Mouse (Mus musculus) embryonic fibroblast, embryonic 13.5 days (primary cell): ENCODE measurements around the gene Rnasek. TPM values are rescaled to one million over a fixed set of nuclear protein-coding genes. Genes with fewer than 3 reads are reported as not detected.

Source experiments
- H3K27ac ChIP-seq: 2 replicates; pipeline ENCODE4 v1.5.1; 2012; ENCODE audit warnings: low read length, control low read depth, inconsistent platforms; ENCODE audit not compliant: insufficient read depth
- H3K4me1 ChIP-seq: 2 replicates; pipeline ENCODE4 v1.6.1; 2011; ENCODE audit warnings: low read length; ENCODE audit not compliant: control insufficient read depth, insufficient read depth
- H3K4me3 ChIP-seq: 2 replicates; pipeline ENCODE4 v1.5.1; 2011; ENCODE audit warnings: mild to moderate bottlenecking, control low read depth, low read length; ENCODE audit not compliant: insufficient read depth
- CTCF ChIP-seq: IDR thresholded peaks from 2 replicates; pipeline ENCODE4 v1.5.1; 2011; ENCODE audit warnings: mild to moderate bottlenecking, control low read depth, low read length, moderate library complexity, borderline replicate concordance; ENCODE audit not compliant: insufficient read depth
- POLR2A ChIP-seq: IDR thresholded peaks from 2 replicates; pipeline ENCODE4 v1.6.1; 2011; ENCODE audit warnings: low read depth, mild to moderate bottlenecking, control low read depth, low read length, moderate library complexity
- polyA plus RNA-seq: library from polyadenylated mRNA; stranded (reverse); fragments of >200 nt; gene quantifications from 2 replicates; pipeline ENCODE4 v1.2.4, GENCODE M21; 2011; ENCODE audit warnings: low read depth; ENCODE audit not compliant: missing spikeins, insufficient read length

Gene Rnasek
- 159 and 231 TPM in 2 replicates for polyA plus RNA-seq

DNA sequence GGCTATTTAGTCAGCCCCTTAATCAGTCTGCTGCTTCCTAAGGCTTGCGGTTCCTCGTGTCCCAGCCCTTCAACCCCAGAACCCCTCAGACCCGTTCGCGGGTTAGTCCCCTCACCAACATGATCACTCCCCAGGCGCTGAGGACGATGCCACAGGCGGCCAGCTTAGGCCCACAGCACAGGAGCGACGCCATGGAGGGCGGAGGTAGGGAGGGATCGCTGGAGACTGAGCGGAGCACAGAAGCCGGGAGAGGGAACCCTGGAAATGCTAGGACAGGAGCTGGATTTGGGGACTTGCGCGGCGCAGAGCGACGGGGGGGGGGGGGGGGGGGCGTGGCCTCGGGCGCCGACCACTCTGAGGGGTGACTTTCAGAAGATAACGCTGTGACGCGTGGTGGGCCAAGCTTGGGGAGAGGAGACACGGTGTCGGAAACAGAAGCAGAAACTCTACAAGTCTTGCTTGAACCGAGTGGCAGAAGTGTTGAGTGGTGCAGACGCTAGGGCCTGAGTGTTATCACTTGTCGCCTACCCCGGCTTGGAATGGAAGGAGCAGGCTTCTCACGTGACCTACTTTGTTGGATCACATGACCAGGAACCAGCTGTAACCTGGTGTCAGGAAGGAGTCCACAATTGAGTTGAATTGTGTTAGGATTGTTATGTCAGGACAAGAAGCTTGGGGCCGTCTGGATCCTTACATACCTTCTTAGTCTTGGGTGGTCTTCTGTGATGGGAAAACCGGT lies at the start of gene Rnasek, which contains the start of gene Gm21988:
Gene Rnasek (minus strand): TSS at position 302 of the 739 bp plus-strand sequence.
Gene Gm21988 (minus strand): TSS at position 290 of the 739 bp plus-strand sequence.
- TF ChIP-seq POLR2A (peak; percentile 95), CTCF (no peak)
- Histone ChIP-seq H3K27ac (peak within 1 kb of the TSS; percentile 77), H3K4me1 (peaks cover 4% of the 10 kb centered on the region; the same call in 1 of the 2 replicates), H3K4me3 (peak within 1 kb of the TSS; percentile 88)

DNA sequence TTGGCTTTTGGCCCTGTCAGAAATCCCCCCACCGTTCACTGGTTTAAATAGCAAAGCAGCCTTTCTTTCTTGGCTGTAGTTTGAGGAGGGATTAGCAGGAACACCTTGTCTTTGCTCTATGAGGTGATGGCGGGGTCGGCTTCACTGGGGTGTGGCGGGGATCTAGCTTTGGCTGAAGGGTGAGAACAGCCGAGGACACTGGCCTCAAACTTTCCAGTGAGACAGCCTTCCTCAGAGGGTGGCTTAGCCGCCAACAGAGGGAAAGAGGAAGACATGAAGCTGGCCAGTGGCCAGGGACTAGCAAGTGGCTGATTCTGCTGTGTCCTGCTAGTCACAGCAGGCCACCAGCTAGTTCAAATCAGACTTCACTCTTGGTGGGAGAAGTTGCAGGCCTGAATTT lies 49.6 kb upstream of the Rnasek start:
- no peak for TF ChIP-seq CTCF
- TF ChIP-seq POLR2A: no peak
- no peaks in the 10 kb centered on the region for H3K4me1 ChIP-seq
- H3K27ac ChIP-seq: no peak overlapping the region
- no peak overlapping the region for H3K4me3 ChIP-seq

DNA sequence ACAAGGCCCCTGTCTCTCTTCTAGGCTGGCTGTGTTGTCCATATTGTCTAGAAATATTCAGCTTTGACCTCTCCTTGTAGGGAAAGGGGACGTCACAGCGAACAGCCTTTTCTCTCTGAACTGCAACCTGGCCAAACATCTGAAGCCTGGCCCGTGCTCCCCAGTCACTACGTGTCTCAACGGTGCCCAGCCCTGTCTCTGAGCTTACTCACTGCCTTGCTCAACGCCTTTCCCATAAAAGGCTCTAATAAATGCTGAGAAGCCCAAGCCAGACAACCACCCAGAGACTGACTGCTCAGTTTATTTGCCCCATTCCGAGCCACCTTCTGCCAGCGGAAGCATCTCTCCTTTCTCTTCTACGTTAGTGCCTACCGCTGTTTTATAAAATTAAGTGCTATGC lies 48.5 kb upstream of the Rnasek start:
- no peaks in the 10 kb centered on the region for H3K4me1 ChIP-seq
- no peak overlapping the region for H3K4me3 ChIP-seq
- no peak overlapping the region for H3K27ac ChIP-seq
- TF ChIP-seq POLR2A (no peak), CTCF (no peak)

DNA sequence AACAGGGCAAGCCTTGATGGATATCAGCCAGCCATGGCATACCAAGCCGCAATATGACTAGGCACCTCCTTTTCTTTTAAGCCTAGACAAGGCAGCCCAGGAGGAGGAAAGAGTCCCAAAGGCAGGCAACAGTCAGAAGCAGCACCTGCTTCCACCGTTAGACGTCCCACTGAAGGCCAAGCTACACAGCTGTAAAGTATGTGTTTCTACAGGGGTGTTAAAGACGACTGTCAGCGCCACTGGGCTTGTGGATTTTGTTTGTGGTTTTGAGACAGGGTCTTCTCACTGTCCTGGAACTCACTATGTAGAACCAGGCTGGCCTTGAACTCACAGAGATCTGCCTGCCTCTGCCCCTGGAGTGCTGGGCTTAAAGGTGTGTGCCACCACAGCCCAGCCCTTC lies 46.0 kb upstream of the Rnasek start:
- Histone ChIP-seq H3K4me3 (no peak overlapping the region), H3K27ac (no peak overlapping the region), H3K4me1 (no peaks in the 10 kb centered on the region)
- no peak for TF ChIP-seq CTCF
- TF ChIP-seq POLR2A: no peak

DNA sequence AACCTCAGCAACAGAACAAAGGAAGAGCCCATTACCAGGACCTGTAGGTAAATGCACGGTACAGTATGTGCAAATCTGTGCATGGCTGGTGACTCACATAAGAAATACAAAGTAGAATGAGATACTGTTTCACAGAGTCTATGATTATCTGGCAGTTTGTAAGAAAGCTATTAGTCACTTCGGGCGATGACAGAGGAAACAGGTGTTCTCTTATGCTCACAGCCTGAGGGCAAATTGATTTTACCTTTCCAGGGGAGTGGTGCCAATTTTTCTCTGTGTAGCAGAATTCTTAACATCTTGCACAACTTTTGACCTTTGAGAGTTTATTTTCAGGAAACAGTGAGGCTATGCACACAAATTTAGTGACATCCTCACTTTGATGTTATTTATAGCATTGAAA lies 45.1 kb upstream of the Rnasek start:
- Histone ChIP-seq H3K27ac (no peak overlapping the region), H3K4me3 (no peak overlapping the region), H3K4me1 (no peaks in the 10 kb centered on the region)
- no peak for TF ChIP-seq CTCF
- no peak for TF ChIP-seq POLR2A

DNA sequence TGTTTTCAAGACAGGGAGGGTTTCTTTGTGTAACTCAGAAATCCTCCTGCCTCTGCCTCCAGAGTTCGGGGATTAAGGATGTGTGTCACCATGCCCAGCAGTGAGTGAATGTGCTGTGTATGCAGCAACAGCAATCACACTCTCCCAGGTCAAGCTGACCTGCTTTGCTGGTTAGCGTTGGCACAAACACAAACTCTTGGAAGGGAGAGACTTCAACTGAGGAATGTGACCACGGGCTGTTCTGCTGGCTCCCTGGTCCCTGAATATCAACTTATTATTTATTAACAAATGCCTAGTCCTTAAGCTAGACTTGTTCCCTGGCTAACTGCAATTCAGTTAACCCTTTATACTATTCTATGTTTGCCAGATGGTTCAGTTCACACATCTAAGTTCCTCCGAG lies 44.0 kb upstream of the Rnasek start:
- Histone ChIP-seq H3K4me3 (no peak overlapping the region), H3K4me1 (no peaks in the 10 kb centered on the region), H3K27ac (no peak overlapping the region)
- TF ChIP-seq CTCF (no peak), POLR2A (no peak)

DNA sequence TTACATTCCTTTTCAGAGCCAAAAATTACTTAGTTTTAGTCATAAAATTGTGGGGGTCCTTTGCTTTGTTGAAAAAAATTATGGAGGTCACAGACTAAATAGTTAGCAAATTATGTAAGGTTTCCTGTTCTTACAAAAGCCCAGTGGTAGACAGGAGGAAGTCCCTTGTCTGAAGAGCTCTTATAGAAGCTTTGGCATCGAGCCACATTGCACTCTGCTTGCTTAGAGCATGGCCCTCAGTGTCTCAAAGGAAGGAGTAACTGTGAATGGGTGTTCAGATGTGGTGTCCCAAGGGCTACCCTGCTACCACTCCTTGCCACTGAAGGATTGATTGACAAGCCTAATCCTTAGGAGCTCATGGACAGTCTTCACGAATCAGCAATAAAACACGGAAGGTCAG lies 40.8 kb upstream of the Rnasek start:
- H3K27ac ChIP-seq: no peak overlapping the region
- TF ChIP-seq POLR2A (no peak), CTCF (no peak)
- no peaks in the 10 kb centered on the region for H3K4me1 ChIP-seq
- H3K4me3 ChIP-seq: no peak overlapping the region

DNA sequence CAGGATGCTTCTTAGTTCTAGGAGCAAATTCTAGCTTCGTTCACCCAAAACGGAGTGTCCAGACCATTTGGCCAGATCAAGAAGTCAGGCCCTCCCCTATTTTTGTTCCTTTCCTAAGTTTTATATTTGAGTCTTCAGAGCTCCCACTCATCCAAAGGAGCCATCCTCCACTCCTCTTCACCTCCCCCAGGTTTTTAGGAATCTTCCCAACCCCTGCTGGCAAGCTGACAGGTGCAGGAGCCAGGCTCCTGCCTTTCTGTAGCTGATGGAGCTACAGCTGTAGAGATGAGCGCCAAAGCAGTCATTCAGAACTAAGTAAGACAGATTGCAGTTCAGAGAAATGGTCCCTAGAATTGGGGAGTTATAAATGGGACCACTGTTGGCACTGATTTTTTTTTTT lies 39.3 kb upstream of the Rnasek start:
- Histone ChIP-seq H3K4me1 (no peaks in the 10 kb centered on the region), H3K27ac (no peak overlapping the region)
- TF ChIP-seq POLR2A (no peak), CTCF (no peak)

DNA sequence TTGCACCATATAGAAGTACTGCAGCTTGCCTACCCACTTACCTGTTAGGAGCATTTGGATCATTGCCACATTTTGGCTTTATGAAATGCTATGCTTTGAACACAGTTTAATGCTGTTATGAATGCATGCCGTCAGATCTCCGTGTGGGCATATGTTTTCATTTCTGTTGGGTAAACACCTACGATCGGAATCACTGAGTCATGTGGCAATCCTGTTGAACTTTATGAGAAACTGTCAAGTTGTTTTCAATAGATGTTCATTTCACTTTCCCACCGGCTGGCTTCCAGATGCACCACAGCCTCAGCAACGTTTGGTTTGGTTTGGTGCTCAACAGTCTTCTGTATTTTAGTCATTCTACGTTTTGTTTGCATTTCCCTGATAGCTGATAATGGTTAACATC lies 32.0 kb upstream of the Rnasek start:
- no peak for TF ChIP-seq POLR2A
- no peak for TF ChIP-seq CTCF
- H3K4me3 ChIP-seq: no peak overlapping the region
- no peak overlapping the region for H3K27ac ChIP-seq
- H3K4me1 ChIP-seq: no peaks in the 10 kb centered on the region

More for the DNA sequence above, 39.3 kb upstream of the Rnasek start:
- H3K4me3 ChIP-seq: no peak overlapping the region

DNA sequence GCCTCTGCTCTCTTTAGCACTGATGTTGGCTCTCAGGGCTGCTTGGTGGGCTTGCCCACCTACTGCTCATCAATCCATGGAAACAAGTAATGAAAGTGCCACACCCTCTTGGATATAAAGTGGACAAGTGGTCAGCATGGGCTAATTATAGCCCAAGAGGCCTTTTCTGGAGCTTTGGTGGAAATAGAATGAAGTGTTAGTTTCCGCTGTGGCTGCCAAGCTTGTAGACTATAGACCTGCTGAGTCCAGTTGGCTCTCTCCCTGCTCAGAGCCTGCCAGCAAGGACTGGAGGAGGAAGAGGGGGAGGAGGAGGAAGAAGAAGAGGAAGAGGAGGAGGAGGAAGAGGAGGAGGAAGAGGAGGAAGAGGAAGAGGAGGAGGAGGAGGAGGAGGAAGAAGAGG lies 26.8 kb upstream of the Rnasek start:
- H3K4me1 ChIP-seq: no peaks in the 10 kb centered on the region
- no peak for TF ChIP-seq CTCF
- TF ChIP-seq POLR2A: no peak
- no peak overlapping the region for H3K27ac ChIP-seq
- no peak overlapping the region for H3K4me3 ChIP-seq

DNA sequence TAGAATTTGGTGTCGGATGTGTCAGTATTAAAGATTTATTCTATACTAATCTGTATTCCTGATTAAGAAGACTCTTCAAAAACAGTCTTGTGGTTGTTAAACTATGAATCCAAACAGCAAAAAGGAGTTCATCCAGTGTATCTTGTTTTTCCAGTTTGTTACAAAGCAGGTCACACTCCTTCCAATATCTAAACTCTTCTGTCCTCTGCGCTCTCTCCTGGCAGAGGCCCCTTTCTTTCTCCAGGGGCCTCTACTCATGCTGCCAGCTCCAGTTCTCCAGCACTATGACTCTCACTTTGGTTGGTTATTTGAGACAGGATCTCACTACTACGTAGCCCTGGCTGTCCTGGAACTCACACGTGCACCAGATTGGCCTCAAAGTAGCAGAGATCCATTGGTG lies 26.2 kb upstream of the Rnasek start:
- TF ChIP-seq CTCF (no peak), POLR2A (no peak)
- Histone ChIP-seq H3K4me1 (no peaks in the 10 kb centered on the region), H3K27ac (no peak overlapping the region), H3K4me3 (no peak overlapping the region)
